In genomic region chr1:73111911-73112310, GRCm38 (mm10) we compare ENCODE assay signal across 18 mouse cellular contexts.
A peak's percentile ranks its signal among the peaks of the same experiment; 100 is the strongest.
DNase-seq lines count a peak whose midpoint lies in the region; ATAC-seq and TF ChIP-seq lines count a peak whose summit lies in the region.
"Had no signal": no experiment of that assay in that cellular context is flagged by ENCODE, and none has a peak within 500 bp of the region (broad histone marks: within the 10 kb centered on the region; RNA-seq: fewer than 3 reads in every experiment).

No protein-coding gene starts in this region.

- H3K9me3 ChIP-seq in lung, postnatal 0 days (ENCODE audit: low read length), result no peaks in the 10 kb centered on the region
- H3K9me3 ChIP-seq: embryonic facial prominence, embryonic 15.5 days; limb, embryonic 10.5 days; liver, embryonic 13.5 days had no signal

- intact Hi-C loops in heart, postnatal 25 days (cut with DNase I), result loop anchor here (5.0 kb wide), 1 partner anchor 175 kb away; no protein-coding TSS in a partner anchor

- no peak overlapping the region for H3K9ac ChIP-seq in lung, postnatal 0 days (replicated peaks; ENCODE audit: low read depth)
- H3K9ac ChIP-seq: embryonic facial prominence, embryonic 15.5 days; liver, embryonic 13.5 days had no signal

- 83% methylated on average over 5 of the region's 5 CpGs for WGBS in lung, postnatal 0 days

- H3K4me3 ChIP-seq in lung, postnatal 0 days (ENCODE audit: low read depth, low read length), result no peak overlapping the region
- H3K4me3 ChIP-seq: embryonic facial prominence, embryonic 15.5 days; limb, embryonic 10.5 days; liver, embryonic 13.5 days had no signal

- TF ChIP-seq CTCF in lung, postnatal 0 days (IDR thresholded peaks at IDR 0.05), result no peak

- H3K4me1 ChIP-seq in lung, postnatal 0 days (ENCODE audit: insufficient read depth, low read depth, low read length), result no peaks in the 10 kb centered on the region
- H3K4me1 ChIP-seq: liver, embryonic 13.5 days had no signal

- H3K27ac ChIP-seq in lung, postnatal 0 days (ENCODE audit: low read length), result no peak overlapping the region
- H3K27ac ChIP-seq: embryonic facial prominence, embryonic 15.5 days; hindbrain, postnatal 0 days; limb, embryonic 10.5 days; liver, embryonic 13.5 days had no signal

- TF ChIP-seq EP300 in lung, postnatal 0 days (IDR thresholded peaks at IDR 0.05), result no peak

- no peak for ATAC-seq in lung, postnatal 0 days
- ATAC-seq: forebrain, embryonic 14.5 days; hindbrain, postnatal 0 days; midbrain, embryonic 16.5 days had no signal

- DNase-seq in adrenal gland, adult (ENCODE audit: inconsistent age in 2 of 2, low spot score in 1 of 2), result peak; percentile 7 to 34
- no peak for DNase-seq in adrenal gland, adult 18-20 months (ENCODE audit: low spot score in 2 of 2)
- peak; percentile 21 to 41 for DNase-seq in heart, adult 18-20 months
- DNase-seq in heart, postnatal 25 days (ENCODE audit: low spot score), result no peak
- DNase-seq in lung, postnatal 10 days, result peak; percentile 41
- no peak for DNase-seq in lung, postnatal 0 days (ENCODE audit: low spot score)
- peak; percentile 90 for DNase-seq in kidney, adult 9 months
- no peak for DNase-seq in layer of hippocampus, adult 11-12 months (ENCODE audit: low spot score)
- DNase-seq: cerebellum, adult 18-20 months; heart, postnatal 10 days; layer of hippocampus, postnatal 36 days; liver, embryonic 13.5 days; thymus, postnatal 4 days had no signal

- no peaks in the 10 kb centered on the region for H3K36me3 ChIP-seq in lung, postnatal 0 days (ENCODE audit: insufficient read depth, low read length)
- H3K36me3 ChIP-seq: embryonic facial prominence, embryonic 15.5 days; limb, embryonic 10.5 days; liver, embryonic 13.5 days had no signal

- no peak overlapping the region for H3K4me2 ChIP-seq in lung, postnatal 0 days (replicated peaks; ENCODE audit: low read depth, low read length)
- H3K4me2 ChIP-seq: embryonic facial prominence, embryonic 15.5 days; liver, embryonic 13.5 days had no signal

- H3K27me3 ChIP-seq in lung, postnatal 0 days (replicated peaks; ENCODE audit: insufficient read depth, low read length), result no peaks in the 10 kb centered on the region
- H3K27me3 ChIP-seq: embryonic facial prominence, embryonic 15.5 days had no signal

Comparison
In these comparisons a context has a peak if more than half of its experiments do, and no peak if none do; other contexts are left out.
1. DNase-seq: peak in adrenal gland, adult (2 of 2), heart, adult 18-20 months (2 of 2), lung, postnatal 10 days (single experiment) and kidney, adult 9 months (single experiment); none in adrenal gland, adult 18-20 months (0 of 2), heart, postnatal 25 days (single experiment), lung, postnatal 0 days (single experiment) and layer of hippocampus, adult 11-12 months (single experiment).